Mouse (Mus musculus): ENCODE results near the gene Shank2.

- no peak for TF ChIP-seq CTCF (IDR thresholded peaks at IDR 0.05)
- TF ChIP-seq EP300 (IDR thresholded peaks at IDR 0.05), result no peak
These were observed 142.2 kb downstream of the Shank2 start for GRCm38 (mm10) chr7:144143941-144144340.

All from lung, postnatal 0 days (tissue).